Mouse (Mus musculus): ENCODE data around the gene Gm13889.

Gm13889 gene

GRCm38 (mm10) chr2:93956908-93957784 is at the start of gene Gm13889:
Gm13889 (minus strand) TSS chr2:93957201.
- no peak for DNase-seq (ENCODE audit: low read depth, low spot score)

DNA sequence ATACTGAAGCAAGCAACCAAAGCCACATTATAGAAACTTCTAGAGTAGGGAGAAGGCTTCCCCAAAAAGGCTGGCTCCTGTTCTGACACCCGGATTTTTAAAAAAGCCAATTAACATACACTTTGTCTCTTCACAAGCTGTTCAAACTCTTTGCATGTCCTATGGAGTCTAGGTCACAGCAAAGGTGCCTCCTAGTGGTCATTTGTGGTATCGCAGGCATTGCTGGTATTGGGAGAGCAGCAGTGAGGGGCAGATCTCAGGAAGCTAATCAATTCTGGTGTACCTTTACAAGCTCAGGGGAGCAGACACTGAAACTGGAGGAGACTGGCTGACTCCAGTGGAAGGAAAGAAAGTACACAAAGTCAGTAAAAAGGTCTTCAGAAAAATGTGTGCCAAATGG is 45.3 kb upstream of the Gm13889 start:
- peak; percentile 94 for DNase-seq (ENCODE audit: low read depth, low spot score)

DNA sequence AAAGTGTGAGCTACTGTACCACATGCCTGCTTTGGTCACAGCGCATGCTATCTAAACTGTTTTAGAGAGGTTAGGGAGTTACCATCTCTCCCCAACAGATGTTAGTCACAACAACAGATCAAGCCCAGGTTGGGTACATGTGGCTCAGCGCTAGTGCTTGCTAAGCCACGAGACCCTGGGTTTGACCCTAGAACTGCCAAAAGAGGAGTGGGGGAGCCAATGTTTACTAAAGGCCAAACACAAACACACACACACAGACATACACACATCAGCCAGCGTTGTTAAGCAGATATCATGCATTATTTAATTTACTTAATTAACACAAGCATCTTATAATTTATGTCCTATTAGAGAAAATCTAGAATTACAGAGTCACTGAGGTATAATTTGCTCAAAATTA is 44.9 kb upstream of the Gm13889 start:
- no peak for DNase-seq (ENCODE audit: low read depth, low spot score)

GRCm38 (mm10) chr2:94001411-94001810 is 44.4 kb upstream of the Gm13889 start:
- DNase-seq (ENCODE audit: low read depth, low spot score), result no peak

- no peak for DNase-seq (ENCODE audit: low read depth, low spot score)
Observed at GRCm38 (mm10) chr2:93996254-93996653, 39.3 kb upstream of the Gm13889 start, which contains the start of gene Gm27027. Gm27027 (minus strand) TSS chr2:93996354.

- DNase-seq (ENCODE audit: low read depth, low spot score), result no peak
Observed at GRCm38 (mm10) chr2:93992810-93993209, 35.8 kb upstream of the Gm13889 start.

- DNase-seq (ENCODE audit: low read depth, low spot score), result no peak
Observed at GRCm38 (mm10) chr2:93992259-93992658, 35.3 kb upstream of the Gm13889 start.

GRCm38 (mm10) chr2:93991336-93991735 is 34.3 kb upstream of the Gm13889 start:
- no peak for DNase-seq (ENCODE audit: low read depth, low spot score)

DNA sequence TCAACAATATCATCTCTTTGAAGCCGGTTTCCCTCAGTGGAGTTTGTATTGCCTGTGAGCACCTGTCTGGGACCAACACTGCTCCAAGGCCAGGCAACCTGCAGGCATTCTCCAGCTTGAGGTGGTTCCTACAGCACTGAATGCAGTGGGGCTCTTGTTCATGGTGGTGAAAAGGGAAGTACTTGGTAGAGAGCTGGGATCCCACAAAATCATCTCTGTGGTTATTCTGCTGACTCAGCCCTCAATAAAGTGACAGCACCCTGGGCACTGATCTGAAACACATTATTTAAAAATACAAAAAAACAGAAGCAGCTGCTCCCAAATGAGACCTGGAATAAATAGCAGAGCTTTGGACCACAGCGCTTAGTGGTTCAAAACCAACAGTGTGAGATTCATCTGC is 31.4 kb upstream of the Gm13889 start:
- DNase-seq (ENCODE audit: low read depth, low spot score), result no peak

DNA sequence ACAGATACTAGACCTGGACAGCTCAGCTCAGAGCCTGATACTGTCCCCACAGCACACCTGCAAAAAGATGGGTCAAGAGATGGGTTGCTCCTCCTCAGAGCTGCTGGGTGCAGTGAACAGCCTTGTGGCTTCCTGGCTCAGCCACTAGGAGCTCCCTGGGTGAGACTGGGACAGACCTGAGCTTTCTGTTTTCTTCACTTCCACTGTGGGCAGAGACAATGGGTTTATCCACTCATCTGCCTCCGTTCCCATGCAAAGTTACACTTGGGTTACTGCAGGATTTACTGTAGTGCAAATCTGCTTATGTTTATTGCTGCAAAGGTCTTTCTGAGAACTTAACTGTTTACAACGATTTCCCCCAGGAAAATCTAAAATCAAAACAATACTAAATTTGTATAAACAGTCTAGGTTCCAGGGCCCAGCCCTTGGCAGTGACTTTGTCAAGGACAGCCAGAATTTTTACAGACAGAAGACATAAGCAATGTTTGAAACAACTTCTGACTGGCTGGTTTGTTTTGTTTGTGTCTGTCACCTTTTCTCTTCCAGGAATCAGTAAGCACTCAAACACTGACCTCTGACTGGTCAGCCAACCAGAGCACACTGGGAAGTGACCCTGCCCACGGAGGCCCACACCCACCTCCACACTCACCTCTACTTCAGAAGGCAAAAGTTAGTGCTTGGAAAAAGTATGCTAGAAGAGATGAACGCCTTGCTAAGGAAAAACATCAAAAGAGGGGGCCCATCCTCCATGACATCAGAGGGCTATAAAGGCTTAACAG is 25.6 kb upstream of the Gm13889 start:
- no peak for DNase-seq (ENCODE audit: low read depth, low spot score)

DNA sequence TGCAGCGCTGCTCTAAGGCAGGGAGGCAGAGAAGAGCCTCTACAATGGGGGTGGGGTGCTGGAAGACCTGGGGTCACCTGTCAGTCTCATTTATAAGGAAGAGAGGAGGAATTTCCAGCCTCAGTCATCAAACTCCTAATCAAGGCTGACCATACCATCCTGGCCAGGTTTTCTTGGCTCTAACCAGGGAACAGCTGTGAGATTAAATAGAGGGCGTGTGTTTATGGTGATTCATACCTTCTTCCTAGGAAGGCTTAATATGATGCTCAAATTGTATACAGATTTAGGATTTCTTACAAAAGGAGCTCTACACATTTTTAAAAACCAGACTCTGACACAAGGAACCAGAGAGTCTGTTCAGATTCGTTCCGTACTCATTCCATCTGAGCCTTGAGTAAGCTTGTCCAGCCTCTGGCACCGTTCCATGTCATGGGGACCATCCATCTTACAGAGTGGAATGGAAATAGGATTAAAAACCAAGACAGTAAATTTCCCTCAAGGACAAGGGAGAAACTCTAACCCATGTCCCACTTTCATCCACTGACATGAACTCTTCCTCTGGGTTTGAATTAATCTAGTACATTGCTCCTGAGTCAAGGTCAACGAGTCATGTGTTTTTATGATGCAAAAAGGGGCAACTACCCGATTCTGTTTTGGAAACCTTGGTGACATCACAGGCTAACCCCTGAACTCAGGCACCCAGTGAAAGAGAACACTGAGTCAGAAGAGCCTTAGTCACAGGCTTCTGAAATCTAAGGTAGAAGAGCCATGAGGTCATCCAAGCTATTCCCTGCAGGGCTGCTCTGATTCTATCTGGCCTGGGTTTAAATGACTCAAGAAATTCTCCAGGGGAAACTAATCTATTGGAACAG is 22.5 kb upstream of the Gm13889 start:
- peak; percentile 92 for DNase-seq (ENCODE audit: low read depth, low spot score)

DNA sequence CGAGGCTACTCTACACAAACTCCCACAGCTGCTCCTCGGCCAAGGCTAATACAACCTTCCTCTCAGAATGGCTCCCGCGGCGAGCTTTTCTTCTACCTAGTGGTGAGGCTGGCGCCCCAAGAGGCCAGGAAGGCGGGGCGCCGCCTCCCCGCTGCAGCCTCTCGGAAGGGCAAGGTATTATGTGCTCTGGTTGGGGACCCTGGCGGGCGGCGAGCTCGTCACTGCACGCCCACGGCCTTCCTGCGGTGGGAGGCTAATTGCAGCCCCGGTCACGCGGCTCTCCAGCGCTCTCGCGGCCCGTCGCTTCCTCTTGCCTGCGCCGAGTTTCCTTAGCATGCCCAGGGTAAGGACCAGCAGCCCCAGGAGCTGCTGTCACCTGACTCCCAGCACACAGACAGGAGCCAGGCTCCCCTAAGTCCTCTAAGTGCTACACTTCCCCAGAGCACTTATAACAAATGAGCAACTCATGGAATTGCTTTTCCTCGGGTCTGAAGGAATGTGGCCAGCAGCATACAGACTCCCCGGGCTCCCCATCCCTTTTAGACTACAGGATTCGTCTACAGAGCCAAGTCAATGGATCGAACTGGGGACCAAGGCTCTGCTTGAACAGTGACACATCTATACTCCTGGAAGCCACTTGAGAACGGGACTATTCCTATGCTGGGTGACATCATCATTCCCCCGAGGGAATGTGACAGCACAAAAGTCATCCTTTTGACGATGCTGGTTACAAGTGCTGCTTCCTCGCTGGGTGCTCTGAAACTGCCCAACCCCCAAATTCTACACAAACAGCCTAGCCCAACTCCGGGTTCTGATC is 19.6 kb upstream of the Gm13889 start:
- no peak for DNase-seq (ENCODE audit: low read depth, low spot score)

GRCm38 (mm10) chr2:93975526-93976435 is 18.8 kb upstream of the Gm13889 start:
- DNase-seq (ENCODE audit: low read depth, low spot score), result no peak

- DNase-seq (ENCODE audit: low read depth, low spot score), result no peak
Observed at GRCm38 (mm10) chr2:93975041-93975440, 18.0 kb upstream of the Gm13889 start.

DNA sequence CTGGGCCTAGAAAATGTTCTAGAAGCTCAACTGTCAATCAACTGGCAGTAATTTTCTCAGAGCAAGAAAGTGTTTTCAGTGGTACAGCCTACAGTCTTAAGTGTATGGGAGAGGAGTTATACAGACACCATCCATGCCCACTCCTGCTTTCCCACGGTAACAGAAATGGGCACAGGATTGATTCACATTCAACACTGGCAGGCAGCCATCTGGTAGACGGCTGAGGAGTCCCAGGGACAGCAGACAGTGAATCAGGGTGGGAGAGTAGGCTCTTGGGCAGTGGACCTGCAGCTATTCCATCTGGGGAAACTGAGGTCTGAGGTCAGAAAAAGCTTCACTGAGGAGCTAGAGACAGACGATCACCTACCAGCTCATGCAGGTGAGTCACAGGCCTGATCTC is 14.6 kb upstream of the Gm13889 start:
- no peak for DNase-seq (ENCODE audit: low read depth, low spot score)

DNA sequence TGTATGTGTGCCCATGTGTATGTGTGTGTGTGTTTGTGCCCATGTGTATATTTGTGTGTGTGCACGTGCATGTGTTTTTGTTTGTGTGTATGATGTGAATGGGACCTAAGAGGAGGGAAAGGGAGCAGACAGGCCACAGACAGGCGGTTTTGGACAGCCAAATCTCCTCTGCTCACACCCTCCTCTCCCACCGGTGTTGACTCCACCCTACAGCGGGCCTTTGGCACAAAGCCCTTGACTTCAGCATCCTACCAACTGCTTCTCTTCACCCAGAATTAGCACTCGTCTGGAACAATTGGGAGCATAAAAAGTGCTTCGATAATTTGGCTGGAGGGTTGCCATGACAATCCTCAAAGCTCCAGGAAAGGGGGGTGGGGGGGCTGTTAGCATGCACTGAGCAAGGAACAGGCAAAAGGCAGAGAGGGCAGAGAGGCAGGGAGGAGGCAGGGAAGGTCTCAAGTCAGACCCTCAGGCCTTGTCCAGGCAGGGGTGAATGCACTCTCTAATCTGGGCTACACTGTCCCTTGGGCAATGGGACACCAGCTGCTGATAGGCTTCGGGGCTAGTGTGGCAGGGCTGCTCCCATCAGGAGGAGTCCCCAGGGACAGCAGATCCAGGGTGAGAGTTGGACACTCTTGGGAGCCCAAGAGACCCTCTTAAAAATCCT is 7.6 kb upstream of the Gm13889 start:
- no peak for DNase-seq (ENCODE audit: low read depth, low spot score)

GRCm38 (mm10) chr2:93963802-93964201 is 6.8 kb upstream of the Gm13889 start:
- no peak for DNase-seq (ENCODE audit: low read depth, low spot score)

DNA sequence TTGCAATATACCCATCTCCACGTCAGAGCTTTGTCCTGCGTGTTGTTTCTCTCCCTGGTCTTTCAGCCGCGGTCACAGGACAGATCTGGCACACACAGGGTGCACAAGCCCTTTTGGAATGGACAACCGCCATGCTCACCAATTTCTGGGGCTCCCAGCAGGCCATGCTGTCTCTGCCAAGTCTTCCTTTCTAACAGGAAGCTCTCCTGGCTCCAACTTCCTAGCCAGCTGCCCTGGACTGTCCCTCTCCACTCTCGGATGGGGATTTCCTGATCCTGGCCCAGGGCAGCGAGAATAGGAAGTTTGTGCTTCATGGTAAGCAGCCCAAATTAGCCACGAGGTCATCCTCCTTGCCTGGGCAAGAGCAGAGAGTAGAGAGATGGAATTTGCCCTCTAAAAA is 4.7 kb upstream of the Gm13889 start:
- peak; percentile 20 for DNase-seq (ENCODE audit: low read depth, low spot score)

DNA sequence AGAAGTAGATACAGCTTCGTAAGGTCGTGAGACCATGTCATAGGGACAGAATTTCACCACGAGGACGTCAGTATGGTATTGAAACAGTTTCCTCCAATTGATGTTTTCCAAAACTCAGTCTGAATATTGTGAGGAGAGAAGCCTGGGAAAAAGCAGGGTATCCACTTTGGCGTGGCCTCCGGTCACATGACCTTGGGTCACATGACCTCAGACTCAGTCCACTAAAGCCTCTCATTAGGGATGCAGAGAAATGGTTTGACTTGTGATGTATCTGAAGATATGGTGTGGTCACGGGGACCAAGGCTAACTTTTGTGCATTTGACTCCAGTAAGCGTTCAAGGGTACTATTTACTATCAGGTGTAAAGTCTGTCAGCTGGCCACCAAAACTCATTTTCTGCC is 2.3 kb upstream of the Gm13889 start:
- DNase-seq (ENCODE audit: low read depth, low spot score), result no peak

Data from 3T3-L1 (cell line).